ENCODE assay signal across 30 mouse cellular contexts in the genomic region with DNA sequence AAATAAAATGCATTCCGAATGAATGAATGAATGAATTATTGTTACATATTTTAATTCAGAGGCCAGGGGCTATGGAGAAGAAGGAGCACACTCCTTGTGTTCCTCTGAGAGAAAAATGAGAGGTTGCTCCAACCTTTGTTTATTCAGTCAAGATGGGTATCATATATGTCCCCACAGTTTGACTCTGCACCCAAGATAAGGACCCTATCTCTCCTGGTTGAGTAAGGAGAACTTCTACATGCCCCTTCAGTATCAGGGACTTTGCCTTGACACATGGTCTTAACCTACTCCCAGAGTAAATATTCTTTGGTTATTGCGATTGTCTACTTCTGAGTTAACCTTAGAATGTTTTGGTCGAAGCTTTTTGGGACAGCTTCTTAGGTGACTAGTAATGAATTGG.
DNase-seq lines count a peak whose midpoint lies in the region; ATAC-seq and TF ChIP-seq lines count a peak whose summit lies in the region.
"Had no signal": no experiment of that assay in that cellular context is flagged by ENCODE, and none has a peak within 500 bp of the region (broad histone marks: within the 10 kb centered on the region; RNA-seq: fewer than 3 reads in every experiment).

No protein-coding gene starts in this region.

- DNase-seq in liver, embryonic 11.5 days (ENCODE audit: low spot score): no peak
- DNase-seq in G1E (ENCODE audit: low spot score): peak; percentile 26
- DNase-seq in gastrocnemius, postnatal 25 days: no peak
- no peak for DNase-seq in spleen, postnatal 14 days (ENCODE audit: low spot score in 2 of 2)
- DNase-seq: adrenal gland, adult 8-10 months; adrenal gland, postnatal 25 days; B cell, adult 2 months; cerebellum, adult 11-12 months; cerebellum, adult 8-10 months; cerebellum, postnatal 10 days; cerebellum, postnatal 36 days; embryo, embryonic 11 days; gastrocnemius, postnatal 10 days; heart, adult 18-20 months; heart, postnatal 10 days; heart, postnatal 36 days had no signal

- no peak overlapping the region for H3K27ac ChIP-seq in liver, embryonic 12.5 days
- H3K27ac ChIP-seq in liver, embryonic 11.5 days (ENCODE audit: low read depth, low read length): no peak overlapping the region
- H3K27ac ChIP-seq in liver, embryonic 16.5 days (ENCODE audit: low read length): no peak overlapping the region
- H3K27ac ChIP-seq: embryonic facial prominence, embryonic 13.5 days; forebrain, embryonic 12.5 days; forebrain, embryonic 15.5 days; heart, embryonic 15.5 days; hindbrain, embryonic 10.5 days; hindbrain, embryonic 13.5 days had no signal

- no peak overlapping the region for H3K4me3 ChIP-seq in liver, embryonic 12.5 days
- H3K4me3 ChIP-seq in liver, embryonic 11.5 days (ENCODE audit: low read depth, low read length): no peak overlapping the region
- H3K4me3 ChIP-seq in G1E (ENCODE audit: low read depth, low read length): no peak overlapping the region
- H3K4me3 ChIP-seq in liver, embryonic 16.5 days (ENCODE audit: low read depth, low read length): no peak overlapping the region
- H3K4me3 ChIP-seq: embryonic facial prominence, embryonic 10.5 days; embryonic facial prominence, embryonic 13.5 days; erythroblast, embryonic 14.5 days; forebrain, embryonic 12.5 days; forebrain, embryonic 15.5 days; heart, embryonic 12.5 days; heart, embryonic 15.5 days; hindbrain, embryonic 10.5 days; hindbrain, embryonic 13.5 days had no signal

- peaks cover 9% of the 10 kb centered on the region; the same call in 1 of the 2 replicates for H3K4me1 ChIP-seq in liver, embryonic 12.5 days
- H3K4me1 ChIP-seq in liver, embryonic 11.5 days (replicated peaks; ENCODE audit: control insufficient read depth, insufficient read depth, low read length): no peaks in the 10 kb centered on the region
- H3K4me1 ChIP-seq in G1E (ENCODE audit: insufficient read depth, low read depth, low read length): peaks cover 47% of the 10 kb centered on the region
- H3K4me1 ChIP-seq in liver, embryonic 16.5 days (ENCODE audit: control insufficient read depth, low read depth, low read length): no peaks in the 10 kb centered on the region
- H3K4me1 ChIP-seq: forebrain, embryonic 12.5 days; forebrain, embryonic 15.5 days; heart, embryonic 12.5 days; heart, embryonic 15.5 days had no signal

- H3K9me3 ChIP-seq in liver, embryonic 12.5 days (replicated peaks): no peaks in the 10 kb centered on the region
- H3K9me3 ChIP-seq in liver, embryonic 11.5 days (ENCODE audit: control insufficient read depth, low read length): no peaks in the 10 kb centered on the region
- no peaks in the 10 kb centered on the region for H3K9me3 ChIP-seq in G1E (replicated peaks)
- no peaks in the 10 kb centered on the region for H3K9me3 ChIP-seq in liver, embryonic 16.5 days (replicated peaks; ENCODE audit: control insufficient read depth, low read length)
- H3K9me3 ChIP-seq: embryonic facial prominence, embryonic 10.5 days; embryonic facial prominence, embryonic 13.5 days; forebrain, embryonic 15.5 days; heart, embryonic 15.5 days; hindbrain, embryonic 10.5 days; hindbrain, embryonic 13.5 days had no signal

- 61% methylated on average over 3 of the region's 3 CpGs for WGBS in liver, embryonic 12.5 days (ENCODE audit: insufficient replicate concordance)
- WGBS in liver, embryonic 11.5 days: 77% methylated on average over 3 of the region's 3 CpGs
- WGBS in liver, embryonic 16.5 days (ENCODE audit: insufficient replicate concordance): 51% methylated on average over 3 of the region's 3 CpGs

- TF ChIP-seq CTCF in G1E (IDR thresholded peaks at IDR 0.05; ENCODE audit: low read depth, low read length): no peak

- no peaks in the 10 kb centered on the region for H3K36me3 ChIP-seq in liver, embryonic 12.5 days
- no peaks in the 10 kb centered on the region for H3K36me3 ChIP-seq in liver, embryonic 11.5 days (ENCODE audit: control insufficient read depth, insufficient read depth, low read length)
- no peaks in the 10 kb centered on the region for H3K36me3 ChIP-seq in G1E (replicated peaks)
- H3K36me3 ChIP-seq in liver, embryonic 16.5 days (ENCODE audit: control insufficient read depth, insufficient read depth): no peaks in the 10 kb centered on the region
- H3K36me3 ChIP-seq: embryonic facial prominence, embryonic 10.5 days; embryonic facial prominence, embryonic 13.5 days; forebrain, embryonic 12.5 days; forebrain, embryonic 15.5 days; heart, embryonic 12.5 days; heart, embryonic 15.5 days; hindbrain, embryonic 10.5 days; hindbrain, embryonic 13.5 days had no signal

- H3K27me3 ChIP-seq in liver, embryonic 12.5 days (replicated peaks): no peaks in the 10 kb centered on the region; the same call in 1 of the 2 replicates
- H3K27me3 ChIP-seq in liver, embryonic 11.5 days (replicated peaks; ENCODE audit: control insufficient read depth, insufficient read depth, low read length): no peaks in the 10 kb centered on the region
- no peaks in the 10 kb centered on the region for H3K27me3 ChIP-seq in G1E (ENCODE audit: insufficient read depth, low read length)
- no peaks in the 10 kb centered on the region for H3K27me3 ChIP-seq in liver, embryonic 16.5 days (ENCODE audit: control insufficient read depth, insufficient read depth, low read depth, low read length)
- H3K27me3 ChIP-seq: CH12.LX; embryonic facial prominence, embryonic 13.5 days; forebrain, embryonic 12.5 days; forebrain, embryonic 15.5 days; heart, embryonic 12.5 days; heart, embryonic 15.5 days; hindbrain, embryonic 13.5 days had no signal

- no peak overlapping the region for H3K9ac ChIP-seq in liver, embryonic 12.5 days
- H3K9ac ChIP-seq in liver, embryonic 11.5 days (ENCODE audit: low read depth, low read length): no peak overlapping the region
- H3K9ac ChIP-seq in liver, embryonic 16.5 days (ENCODE audit: low read depth, low read length): no peak overlapping the region
- H3K9ac ChIP-seq: embryonic facial prominence, embryonic 13.5 days; forebrain, embryonic 12.5 days; forebrain, embryonic 15.5 days; heart, embryonic 12.5 days; heart, embryonic 15.5 days; hindbrain, embryonic 13.5 days had no signal

- no peak overlapping the region for H3K4me2 ChIP-seq in liver, embryonic 12.5 days
- no peak overlapping the region for H3K4me2 ChIP-seq in liver, embryonic 11.5 days
- no peak overlapping the region for H3K4me2 ChIP-seq in liver, embryonic 16.5 days (ENCODE audit: low read depth, low read length)
- H3K4me2 ChIP-seq: embryonic facial prominence, embryonic 13.5 days; forebrain, embryonic 12.5 days; forebrain, embryonic 15.5 days; heart, embryonic 12.5 days; heart, embryonic 15.5 days; hindbrain, embryonic 13.5 days had no signal

- peak; percentile 68; the same call in 1 of the 2 replicates for ATAC-seq in liver, embryonic 12.5 days
- ATAC-seq in liver, embryonic 11.5 days (replicated peaks; ENCODE audit: low FRiP score): no peak; the same call in 1 of the 2 replicates
- peak; percentile 83 for ATAC-seq in G1E (ENCODE audit: extremely low read depth, insufficient number of reproducible peaks, low FRiP score, poor library complexity, severe bottlenecking)
- peak; percentile 64; the same call in 1 of the 2 replicates for ATAC-seq in liver, embryonic 16.5 days (ENCODE audit: low read depth)
- ATAC-seq: activated CD4-positive, CD25-positive, alpha-beta regulatory T cell, adult 4 months; forebrain, embryonic 15.5 days; hindbrain, embryonic 16.5 days had no signal
